18 mouse cellular contexts compared by ENCODE assay signal in genomic region chr16:14884916-14885315, GRCm38 (mm10). TPM values are rescaled to one million over a fixed set of nuclear protein-coding genes. Genes with fewer than 3 reads are reported as not detected.
DNase-seq lines count a peak whose midpoint lies in the region.
"Had no signal": no experiment of that assay in that cellular context is flagged by ENCODE, and none has a peak within 500 bp of the region (broad histone marks: within the 10 kb centered on the region; RNA-seq: fewer than 3 reads in every experiment).

No protein-coding gene starts in this region.

- peak; percentile 8 for DNase-seq in 416B (ENCODE audit: low read depth)
- peak; percentile 10 for DNase-seq in NIH3T3 (ENCODE audit: low read depth)
- peak; percentile 65 for DNase-seq in fibroblast of lung, adult 2 months (ENCODE audit: low read depth)
- DNase-seq in cerebellum, adult 9-11 months, result no peak
- no peak for DNase-seq in right cerebral cortex, postnatal 25 days
- DNase-seq in left cerebral cortex, adult 18-20 months (ENCODE audit: low spot score in 2 of 2), result no peak
- DNase-seq: adrenal gland, postnatal 10 days; adrenal gland, postnatal 36 days; cerebellum, adult 18-20 months; cerebellum, adult 9-10 months; cerebellum, postnatal 25 days; gastrocnemius, postnatal 25 days; heart, adult 18-20 months; heart, postnatal 10 days; heart, postnatal 36 days; kidney, adult 18-20 months had no signal

RNA-seq across cellular contexts. Expression of gene Efcab1, which starts 21.5 kb away (rescaled TPM):
- total RNA-seq in left cerebral cortex, adult 18-20 months (2021), result 1 to 10 TPM; 6.1 to 6.7 TPM
- total RNA-seq: common myeloid progenitor, adult 5-6 weeks; gastrocnemius, adult 8-10 months; gastrocnemius, postnatal 25 days; heart, adult 18-20 months; heart, postnatal 10 days; heart, postnatal 36 days had no signal

Comparison
In these comparisons a context has a peak if more than half of its experiments do, and no peak if none do; other contexts are left out.
1. DNase-seq: peak in 416B (single experiment), NIH3T3 (single experiment) and fibroblast of lung, adult 2 months (single experiment); none in cerebellum, adult 9-11 months (single experiment), right cerebral cortex, postnatal 25 days (single experiment) and left cerebral cortex, adult 18-20 months (0 of 2).